In the genomic region with DNA sequence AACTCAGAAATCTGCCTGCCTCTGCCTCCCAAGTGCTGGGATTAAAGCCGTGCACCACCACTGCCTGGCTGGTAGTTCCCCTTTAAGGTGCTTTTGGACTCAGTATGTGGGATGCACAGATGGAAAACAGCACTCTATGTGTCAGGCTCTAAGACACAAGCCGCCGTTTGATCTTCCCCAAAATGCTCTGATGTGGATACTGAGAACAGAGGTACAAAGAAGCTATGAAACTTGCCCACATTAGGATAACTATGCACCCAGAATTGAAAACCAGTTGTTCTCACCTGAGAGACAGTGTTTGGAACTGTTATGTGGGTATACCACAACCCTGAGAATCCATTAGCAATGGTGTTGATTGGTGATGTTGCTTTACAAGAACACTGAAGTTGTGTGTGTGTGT, we compare ENCODE assay signal across 27 mouse cellular contexts. TPM values are rescaled to one million over a fixed set of nuclear protein-coding genes. Genes with fewer than 3 reads are reported as not detected.
DNase-seq lines count a peak whose midpoint lies in the region; ATAC-seq and TF ChIP-seq lines count a peak whose summit lies in the region.
"Had no signal": no experiment of that assay in that cellular context is flagged by ENCODE, and none has a peak within 500 bp of the region (broad histone marks: within the 10 kb centered on the region; RNA-seq: fewer than 3 reads in every experiment).

No protein-coding gene starts in this region.

- H3K4me3 ChIP-seq in thymus, adult 2 months (ENCODE audit: control insufficient read depth, insufficient read depth, low read length) = no peak overlapping the region
- H3K4me3 ChIP-seq in kidney, embryonic 15.5 days (replicated peaks) = no peak overlapping the region
- H3K4me3 ChIP-seq: embryonic facial prominence, embryonic 10.5 days; embryonic facial prominence, embryonic 13.5 days; erythroblast, embryonic 14.5 days; forebrain, embryonic 12.5 days; forebrain, embryonic 15.5 days; heart, adult 2 months; heart, embryonic 13.5 days had no signal

- no peak for ATAC-seq in CD4-positive, CD25-positive, alpha-beta regulatory T cell, adult 4 months
- no peak for ATAC-seq in kidney, embryonic 15.5 days (replicated peaks; ENCODE audit: low FRiP score)
- ATAC-seq: forebrain, embryonic 15.5 days; hindbrain, postnatal 0 days had no signal

- peaks cover 18% of the 10 kb centered on the region for H3K4me1 ChIP-seq in thymus, adult 2 months (replicated peaks; ENCODE audit: control insufficient read depth, insufficient read depth, low read length)
- H3K4me1 ChIP-seq in kidney, embryonic 15.5 days = no peaks in the 10 kb centered on the region
- H3K4me1 ChIP-seq: embryonic facial prominence, embryonic 10.5 days; embryonic facial prominence, embryonic 13.5 days; forebrain, embryonic 12.5 days; forebrain, embryonic 15.5 days; heart, embryonic 13.5 days had no signal

- WGBS in thymus, adult 2 months = 20% methylated on average over 3 of the region's 3 CpGs
- WGBS in kidney, embryonic 15.5 days = 90% methylated on average over 3 of the region's 3 CpGs

- peak; percentile 20 for DNase-seq in CD4-positive, CD25-positive, alpha-beta regulatory T cell, adult 2 months (ENCODE audit: low read depth, low spot score)
- peak; percentile 17 for DNase-seq in thymus, adult 2 months
- no peak for DNase-seq in thymus, postnatal 10 days (ENCODE audit: low spot score in 2 of 2)
- peak; percentile 62 for DNase-seq in CD4-positive helper T cell, adult 2 months (ENCODE audit: low read depth, low spot score)
- peak; percentile 58 for DNase-seq in naive thymus-derived CD4-positive, alpha-beta T cell, adult 2 months (ENCODE audit: low read depth)
- DNase-seq in c-Kit-positive CD71-positive TER-119-positive erythroid progenitor cells, embryonic 14.5 days (ENCODE audit: low spot score) = no peak
- DNase-seq: adrenal gland, adult 2 months; adrenal gland, postnatal 14 days; cerebellum, adult 11-12 months; cerebellum, adult 8-10 months; cerebellum, postnatal 10 days; cerebellum, postnatal 36 days; embryo, embryonic 11 days; gastrocnemius, postnatal 25 days; heart, adult 2 months; heart, postnatal 14 days; heart, postnatal 4 days had no signal

- H3K27ac ChIP-seq in thymus, adult 2 months (ENCODE audit: control insufficient read depth, insufficient read depth, low read length) = no peak overlapping the region
- no peak overlapping the region for H3K27ac ChIP-seq in kidney, embryonic 15.5 days
- H3K27ac ChIP-seq: embryonic facial prominence, embryonic 10.5 days; embryonic facial prominence, embryonic 13.5 days; forebrain, embryonic 12.5 days; forebrain, embryonic 15.5 days; heart, adult 2 months; heart, embryonic 13.5 days; hindbrain, embryonic 14.5 days; hindbrain, postnatal 0 days had no signal

- no peak overlapping the region for H3K4me2 ChIP-seq in kidney, embryonic 15.5 days
- H3K4me2 ChIP-seq: embryonic facial prominence, embryonic 13.5 days; forebrain, embryonic 12.5 days; forebrain, embryonic 15.5 days; heart, embryonic 13.5 days; hindbrain, embryonic 14.5 days had no signal

- no peak for TF ChIP-seq POLR2A in thymus, adult 2 months (IDR thresholded peaks at IDR 0.05; ENCODE audit: control insufficient read depth, extremely low read depth, insufficient read depth, low read length, poor library complexity)

- no peak overlapping the region for H3K9ac ChIP-seq in kidney, embryonic 15.5 days
- H3K9ac ChIP-seq: embryonic facial prominence, embryonic 13.5 days; forebrain, embryonic 12.5 days; forebrain, embryonic 15.5 days; heart, embryonic 13.5 days; hindbrain, embryonic 14.5 days had no signal

- no peak for TF ChIP-seq CTCF in thymus, adult 2 months (IDR thresholded peaks at IDR 0.05; ENCODE audit: borderline replicate concordance, control insufficient read depth, extremely low read depth, insufficient read depth, low read length, poor library complexity)

- H3K27me3 ChIP-seq in thymus, adult 2 months (ENCODE audit: control insufficient read depth, insufficient read depth, low read length) = no peaks in the 10 kb centered on the region
- H3K27me3 ChIP-seq in kidney, embryonic 15.5 days = peaks cover 17% of the 10 kb centered on the region; the same call in 1 of the 2 replicates
- H3K27me3 ChIP-seq: embryonic facial prominence, embryonic 13.5 days; forebrain, embryonic 12.5 days; forebrain, embryonic 15.5 days; heart, embryonic 13.5 days had no signal

- no peaks in the 10 kb centered on the region for H3K36me3 ChIP-seq in thymus, adult 2 months (ENCODE audit: control insufficient read depth, insufficient read depth, low read length)
- no peaks in the 10 kb centered on the region for H3K36me3 ChIP-seq in kidney, embryonic 15.5 days
- H3K36me3 ChIP-seq: embryonic facial prominence, embryonic 10.5 days; embryonic facial prominence, embryonic 13.5 days; forebrain, embryonic 12.5 days; forebrain, embryonic 15.5 days; heart, embryonic 13.5 days had no signal

- H3K9me3 ChIP-seq in kidney, embryonic 15.5 days (replicated peaks) = no peaks in the 10 kb centered on the region
- H3K9me3 ChIP-seq: embryonic facial prominence, embryonic 10.5 days; embryonic facial prominence, embryonic 13.5 days; forebrain, embryonic 12.5 days; forebrain, embryonic 15.5 days; heart, embryonic 13.5 days had no signal

RNA-seq across cellular contexts. Expression of gene Rnf220, which starts 48.9 kb away (rescaled TPM):
- polyA plus RNA-seq in CD4-positive, CD25-positive, alpha-beta regulatory T cell, adult 4 months (2017; shearing (Covaris generic)) = 10 to 100 TPM; 15.8 to 18.6 TPM
- polyA plus RNA-seq in thymus, adult 2 months (2012; rRNA removed) = 172 and 178 TPM in 2 replicates
- polyA plus RNA-seq in kidney, embryonic 15.5 days (2015; fragmentation: Nextera tagmentation; extraction: Ambion mirVana) = 68.7 and 69.5 TPM in 2 replicates

Comparison
In these comparisons a context has a peak if more than half of its experiments do, and no peak if none do; other contexts are left out.
1. DNase-seq: peak in CD4-positive, CD25-positive, alpha-beta regulatory T cell, adult 2 months (single experiment), thymus, adult 2 months (single experiment), CD4-positive helper T cell, adult 2 months (single experiment) and naive thymus-derived CD4-positive, alpha-beta T cell, adult 2 months (single experiment); none in thymus, postnatal 10 days (0 of 2) and c-Kit-positive CD71-positive TER-119-positive erythroid progenitor cells, embryonic 14.5 days (single experiment).